Mouse (Mus musculus) gastrocnemius, adult 8-10 months (tissue): ENCODE measurements around the gene 4430402I18Rik. TPM values are rescaled to one million over a fixed set of nuclear protein-coding genes. Genes with fewer than 3 reads are reported as not detected.
"Not testable (repeated sequence)": the region's sequence is repeated elsewhere in the genome, so short reads cannot be mapped to it uniquely, and the experiment has no call there.

ENCODE experiments used
- DNase-seq, 2 experiments: peaks; one replicate each; pipeline ENCODE4 v3.0.0; 2022; ENCODE audit warnings: low spot score in 2 of 2
- total RNA-seq, 4 experiments: library from RNA; stranded (reverse); gene quantifications; 2 replicates each; pipeline ENCODE4 v1.2.4; 2022

The 4430402I18Rik gene
- total RNA-seq = 1 to 10 TPM; 1.3 to 2.4 (median 1.8) TPM

- DNase-seq = no peak
Observed at GRCm38 (mm10) chr19:28967652-28968051, at the start of gene 4430402I18Rik. Gene 4430402I18Rik (minus strand): TSS chr19:28967800.

GRCm38 (mm10) chr19:29016786-29017185 lies 49.2 kb upstream of the 4430402I18Rik start:
- DNase-seq = no peak

GRCm38 (mm10) chr19:29016204-29016765 lies 48.7 kb upstream of the 4430402I18Rik start:
- DNase-seq = no peak

- DNase-seq = no peak
Observed at GRCm38 (mm10) chr19:29015410-29016203, 48.0 kb upstream of the 4430402I18Rik start.

- DNase-seq = no peak
Observed at GRCm38 (mm10) chr19:29014466-29015055, 47.0 kb upstream of the 4430402I18Rik start.

GRCm38 (mm10) chr19:29011355-29011990 lies 43.9 kb upstream of the 4430402I18Rik start:
- no peak for DNase-seq

- DNase-seq = no peak
Observed at GRCm38 (mm10) chr19:29009046-29009445, 41.4 kb upstream of the 4430402I18Rik start.

- no peak for DNase-seq
Observed at GRCm38 (mm10) chr19:29008069-29008706, 40.6 kb upstream of the 4430402I18Rik start.

GRCm38 (mm10) chr19:29000321-29000720 lies 32.7 kb upstream of the 4430402I18Rik start:
- not testable (repeated sequence) for DNase-seq

- no peak for DNase-seq
Observed at GRCm38 (mm10) chr19:28997976-28998630, 30.5 kb upstream of the 4430402I18Rik start.

- no peak for DNase-seq
Observed at GRCm38 (mm10) chr19:28995366-28995765, 27.8 kb upstream of the 4430402I18Rik start.

- DNase-seq = no peak
Observed at GRCm38 (mm10) chr19:28994870-28995269, 27.3 kb upstream of the 4430402I18Rik start.

GRCm38 (mm10) chr19:28991391-28991790 lies 23.8 kb upstream of the 4430402I18Rik start:
- no peak for DNase-seq

GRCm38 (mm10) chr19:28990590-28991221 lies 23.1 kb upstream of the 4430402I18Rik start:
- DNase-seq = no peak

GRCm38 (mm10) chr19:28990194-28990589 lies 22.6 kb upstream of the 4430402I18Rik start, which contains the start of gene Cdc37l1:
Gene Cdc37l1 (plus strand): TSS chr19:28990352.
- peak; percentile 98 for DNase-seq

GRCm38 (mm10) chr19:28989515-28989914 lies 21.9 kb upstream of the 4430402I18Rik start:
- DNase-seq = no peak

- no peak for DNase-seq
Observed at GRCm38 (mm10) chr19:28982617-28983016, 15.0 kb upstream of the 4430402I18Rik start.

GRCm38 (mm10) chr19:28974862-28975611 lies 7.4 kb upstream of the 4430402I18Rik start:
- DNase-seq = peak; percentile 71 to 75

- no peak for DNase-seq
Observed at GRCm38 (mm10) chr19:28970251-28970650, 2.7 kb upstream of the 4430402I18Rik start.

- no peak for DNase-seq
Observed at GRCm38 (mm10) chr19:28969231-28969630, 1.6 kb upstream of the 4430402I18Rik start.
